Mouse (Mus musculus): ENCODE results near the gene Atp6v1e1.
A peak's percentile ranks its signal among the peaks of the same experiment; 100 is the strongest.
"Not testable (repeated sequence)": the region's sequence is repeated elsewhere in the genome, so short reads cannot be mapped to it uniquely, and the experiment has no call there.

The Atp6v1e1 gene

GRCm38 (mm10) chr6:120822307-120822928, at the start of gene Atp6v1e1:
Gene Atp6v1e1 (minus strand): TSS chr6:120822793.
- peak; percentile 94 to 96 for DNase-seq (ENCODE audit: low spot score in 2 of 2)

- DNase-seq (ENCODE audit: low spot score in 2 of 2) = no peak
Observed at GRCm38 (mm10) chr6:120871286-120871685, 48.7 kb upstream of the Atp6v1e1 start.

GRCm38 (mm10) chr6:120868824-120869223, 46.2 kb upstream of the Atp6v1e1 start:
- DNase-seq (ENCODE audit: low spot score in 2 of 2) = no peak

GRCm38 (mm10) chr6:120866051-120866814, 43.6 kb upstream of the Atp6v1e1 start:
- no peak for DNase-seq (ENCODE audit: low spot score in 2 of 2)

GRCm38 (mm10) chr6:120860079-120860478, 37.5 kb upstream of the Atp6v1e1 start:
- no peak for DNase-seq (ENCODE audit: low spot score in 2 of 2)

GRCm38 (mm10) chr6:120858217-120858711, 35.7 kb upstream of the Atp6v1e1 start:
- no peak for DNase-seq (ENCODE audit: low spot score in 2 of 2)

GRCm38 (mm10) chr6:120854413-120854812, 31.8 kb upstream of the Atp6v1e1 start:
- no peak for DNase-seq (ENCODE audit: low spot score in 2 of 2)

GRCm38 (mm10) chr6:120850720-120851119, 28.1 kb upstream of the Atp6v1e1 start:
- DNase-seq (ENCODE audit: low spot score in 2 of 2) = not testable (repeated sequence)

GRCm38 (mm10) chr6:120841754-120842153, 19.2 kb upstream of the Atp6v1e1 start:
- no peak for DNase-seq (ENCODE audit: low spot score in 2 of 2)

- DNase-seq (ENCODE audit: low spot score in 2 of 2) = no peak
Observed at GRCm38 (mm10) chr6:120840258-120840657, 17.7 kb upstream of the Atp6v1e1 start.

GRCm38 (mm10) chr6:120837152-120837530, 14.5 kb upstream of the Atp6v1e1 start:
- no peak for DNase-seq (ENCODE audit: low spot score in 2 of 2)

GRCm38 (mm10) chr6:120836389-120837151, 14.0 kb upstream of the Atp6v1e1 start:
- DNase-seq (ENCODE audit: low spot score in 2 of 2) = no peak

- DNase-seq (ENCODE audit: low spot score in 2 of 2) = peak; percentile 91 to 93
Observed at GRCm38 (mm10) chr6:120835474-120836374, 13.1 kb upstream of the Atp6v1e1 start, which contains the start of gene Bcl2l13. Gene Bcl2l13 (plus strand): TSS chr6:120836212.

- DNase-seq (ENCODE audit: low spot score in 2 of 2) = no peak
Observed at GRCm38 (mm10) chr6:120834766-120835321, 12.3 kb upstream of the Atp6v1e1 start.

GRCm38 (mm10) chr6:120832097-120832496, 9.5 kb upstream of the Atp6v1e1 start:
- peak; percentile 40 to 55 for DNase-seq (ENCODE audit: low spot score in 2 of 2)

- DNase-seq (ENCODE audit: low spot score in 2 of 2) = peak; percentile 15 to 52
Observed at GRCm38 (mm10) chr6:120830866-120831608, 8.4 kb upstream of the Atp6v1e1 start.

- DNase-seq (ENCODE audit: low spot score in 2 of 2) = peak; percentile 36 to 61
Observed at GRCm38 (mm10) chr6:120830056-120830455, 7.5 kb upstream of the Atp6v1e1 start.

- DNase-seq (ENCODE audit: low spot score in 2 of 2) = peak in 1 of 2 experiments; percentile 26
Observed at GRCm38 (mm10) chr6:120822937-120823614, 483 bp upstream of the Atp6v1e1 start.

- no peak for DNase-seq (ENCODE audit: low spot score in 2 of 2)
Observed at GRCm38 (mm10) chr6:120821715-120822114, 878 bp downstream of the Atp6v1e1 start.
